Mouse (Mus musculus) cerebellum, adult 11 months (tissue): ENCODE data around the gene Meaf6.

Experiments used
- DNase-seq: peaks from one replicate; pipeline ENCODE4 v3.0.0; 2022

The Meaf6 gene

GRCm38 (mm10) chr4:125116090-125116861 lies 31.3 kb downstream of the Meaf6 start:
- DNase-seq, result peak; percentile 48

- DNase-seq, result no peak
Observed at GRCm38 (mm10) chr4:125116929-125117328, 32.0 kb downstream of the Meaf6 start.

DNA sequence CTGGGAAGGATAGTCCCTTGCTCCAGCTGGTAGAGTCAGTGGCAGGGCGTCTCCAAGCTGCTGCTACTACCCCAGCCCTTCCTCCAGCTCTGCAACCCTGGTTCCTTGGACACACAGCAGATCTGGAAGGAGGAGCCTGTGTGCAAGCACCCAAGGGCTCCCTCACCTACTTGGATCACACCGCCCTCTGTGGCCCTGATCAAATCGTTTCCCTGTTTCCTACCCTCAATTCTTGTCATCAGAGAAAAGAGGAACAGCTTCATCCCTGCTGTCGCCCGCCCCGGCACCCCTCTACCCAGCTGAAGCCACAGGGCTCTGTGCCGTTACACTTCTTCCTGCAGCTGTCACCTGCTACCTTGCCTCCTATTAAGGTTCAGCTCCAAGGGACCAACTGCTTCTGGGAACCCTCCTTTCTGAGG lies 33.0 kb downstream of the Meaf6 start:
- DNase-seq, result no peak

- no peak for DNase-seq
Observed at GRCm38 (mm10) chr4:125119070-125119469, 34.1 kb downstream of the Meaf6 start.

GRCm38 (mm10) chr4:125119721-125120120 lies 34.8 kb downstream of the Meaf6 start:
- no peak for DNase-seq

- DNase-seq, result no peak
Observed at GRCm38 (mm10) chr4:125122431-125123278, 37.7 kb downstream of the Meaf6 start.

- DNase-seq, result no peak
Observed at GRCm38 (mm10) chr4:125123279-125123671, 38.3 kb downstream of the Meaf6 start.

DNA sequence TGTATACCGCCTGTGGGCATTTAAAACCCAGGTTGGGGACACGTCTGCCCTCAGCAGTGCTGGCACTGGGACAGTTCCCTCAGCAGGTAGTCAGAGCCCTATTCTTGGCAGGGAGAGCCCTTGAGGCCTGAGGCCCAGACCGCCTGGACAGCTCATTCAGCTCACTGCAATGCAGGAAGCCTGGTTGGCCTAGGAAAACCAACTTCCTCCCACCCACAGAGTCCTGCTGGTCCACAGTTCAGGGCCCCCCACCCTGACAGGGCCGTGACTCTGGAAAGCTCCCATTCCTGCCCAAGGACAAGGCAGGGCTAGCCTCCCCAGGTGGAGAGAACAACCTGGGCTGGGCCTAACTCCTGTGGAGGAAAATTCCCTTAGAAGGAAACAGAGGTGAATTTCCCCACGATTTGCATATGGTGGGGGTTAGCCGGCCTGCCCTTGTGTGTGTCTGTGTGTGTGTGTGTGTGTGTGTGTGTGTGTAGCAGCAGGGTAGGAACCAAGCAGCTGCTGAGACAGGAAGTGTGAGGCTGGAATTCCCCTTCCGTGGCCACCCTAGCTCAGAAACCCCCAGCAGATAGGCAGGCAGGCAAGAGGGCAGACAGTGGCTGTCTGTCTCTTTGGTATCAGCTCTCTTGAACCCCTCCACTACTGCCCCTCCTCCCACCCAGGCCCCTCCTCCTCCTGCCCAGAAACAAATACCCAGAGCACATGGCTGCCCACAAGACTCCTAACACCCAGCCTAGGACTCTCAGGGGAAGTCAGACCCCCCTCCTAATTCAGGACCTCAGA lies 39.7 kb downstream of the Meaf6 start:
- DNase-seq, result no peak

DNA sequence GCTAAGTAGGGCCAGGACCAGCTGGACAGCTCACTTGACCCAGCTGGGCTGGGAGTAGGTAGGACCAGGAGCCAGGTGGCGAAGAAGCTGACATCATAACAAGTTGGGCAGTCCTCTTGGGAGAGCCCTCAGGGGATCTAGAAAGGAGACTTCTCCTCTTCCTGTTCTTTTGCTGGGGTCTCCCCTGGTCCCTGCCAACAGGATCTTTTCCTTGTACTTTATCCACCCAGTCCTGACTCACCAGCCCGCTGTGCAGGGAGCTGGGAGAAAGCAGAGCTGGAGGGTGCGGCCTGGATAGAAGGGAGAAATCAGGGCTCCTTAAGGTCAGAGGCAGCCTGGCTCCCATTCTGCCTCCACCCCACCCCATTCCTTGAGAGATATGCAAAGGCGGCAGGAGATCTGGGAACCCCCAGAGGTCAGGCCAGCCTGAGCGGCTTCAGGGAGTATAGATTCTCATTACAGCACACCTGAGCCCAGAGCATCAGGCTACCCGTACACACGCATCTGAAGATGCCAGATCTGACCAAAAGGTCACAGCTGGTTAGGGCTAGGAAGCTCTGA lies 40.5 kb downstream of the Meaf6 start:
- no peak for DNase-seq

DNA sequence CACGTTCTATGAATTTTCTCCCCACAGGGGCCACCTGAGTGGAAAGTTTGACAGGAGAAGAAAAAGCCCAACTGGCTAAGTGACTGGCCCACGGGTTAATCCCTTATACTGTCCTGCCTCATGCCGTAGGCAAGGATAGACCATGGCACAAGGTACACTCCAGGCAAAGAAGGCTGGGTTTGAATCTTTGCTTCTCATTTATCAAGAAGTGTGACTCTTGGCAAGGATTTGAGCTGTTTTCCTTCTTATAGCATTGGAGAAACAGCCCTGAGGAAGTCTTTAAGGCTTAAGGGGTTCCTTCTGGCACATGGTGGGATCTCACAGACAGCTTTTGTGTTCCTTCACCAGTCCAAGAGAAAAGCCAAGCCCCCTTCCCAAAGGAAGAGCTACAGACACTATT lies 41.3 kb downstream of the Meaf6 start:
- DNase-seq, result no peak

DNA sequence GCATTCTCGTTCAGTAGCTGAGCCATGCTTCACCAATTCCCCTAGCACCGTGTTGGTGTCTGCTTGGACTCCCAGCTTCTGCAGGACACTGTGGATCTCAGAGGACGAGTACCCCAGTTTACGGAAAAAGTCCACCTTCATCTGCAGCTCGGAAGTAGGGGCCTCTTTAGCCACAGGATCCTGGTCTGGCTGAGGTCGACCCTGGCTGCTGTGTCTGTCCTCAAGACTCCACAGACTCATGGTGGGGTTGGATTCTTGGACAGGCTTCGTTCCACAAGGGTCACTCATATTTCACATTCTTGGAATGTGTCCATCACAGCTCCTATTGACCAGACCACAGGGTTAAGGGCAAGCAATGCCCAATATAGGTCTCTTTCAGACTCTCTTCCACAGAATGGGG lies 41.8 kb downstream of the Meaf6 start:
- no peak for DNase-seq

DNA sequence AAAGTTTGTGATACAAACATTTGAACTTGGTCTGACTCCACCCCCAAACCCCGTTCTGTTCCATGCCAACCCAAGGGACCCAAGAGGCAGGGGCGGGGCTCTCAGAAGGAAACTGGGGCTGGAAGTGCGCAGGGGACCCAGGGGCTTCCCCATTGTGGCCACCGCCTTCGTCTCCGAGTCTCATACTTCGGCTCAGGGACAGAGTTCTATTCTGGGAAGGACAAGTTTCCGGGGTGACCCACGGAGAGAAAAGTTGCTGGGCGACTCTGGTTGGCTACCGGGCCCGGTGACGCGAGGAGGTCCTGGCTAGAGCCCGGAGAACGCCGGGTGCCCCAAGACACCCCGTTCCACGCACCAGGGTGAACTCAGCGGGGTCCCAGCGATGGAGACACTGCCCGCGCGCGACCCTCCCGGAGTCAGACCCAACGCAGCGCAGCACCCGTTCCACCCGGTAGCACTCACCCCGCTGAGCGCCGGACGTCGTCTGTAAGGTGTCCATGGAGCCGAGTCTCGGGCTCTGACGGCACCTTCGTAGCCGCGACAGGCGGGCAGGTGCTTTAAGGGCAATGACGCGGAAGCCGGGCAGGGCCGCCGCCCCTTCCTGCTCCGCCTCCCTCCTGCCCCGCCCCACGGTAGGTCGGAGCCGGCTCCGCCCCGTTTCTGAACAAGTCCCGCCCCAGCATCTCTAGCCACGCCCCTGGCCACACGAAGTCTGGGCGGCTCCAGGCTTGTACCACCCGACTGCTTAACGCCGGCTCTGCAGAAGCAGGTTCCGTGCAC lies 42.6 kb downstream of the Meaf6 start, which contains the start of gene Zc3h12a:
Gene Zc3h12a, minus strand, starts transcription at position 536 of the 780 bp plus-strand sequence.
- DNase-seq, result peak; percentile 43

GRCm38 (mm10) chr4:125131493-125131892 lies 46.6 kb downstream of the Meaf6 start:
- DNase-seq, result no peak

GRCm38 (mm10) chr4:125132394-125132793 lies 47.5 kb downstream of the Meaf6 start:
- peak; percentile 22 for DNase-seq

- DNase-seq, result no peak
Observed at GRCm38 (mm10) chr4:125134192-125134591, 49.3 kb downstream of the Meaf6 start.

- no peak for DNase-seq
Observed at GRCm38 (mm10) chr4:125134631-125135030, 49.7 kb downstream of the Meaf6 start.

DNA sequence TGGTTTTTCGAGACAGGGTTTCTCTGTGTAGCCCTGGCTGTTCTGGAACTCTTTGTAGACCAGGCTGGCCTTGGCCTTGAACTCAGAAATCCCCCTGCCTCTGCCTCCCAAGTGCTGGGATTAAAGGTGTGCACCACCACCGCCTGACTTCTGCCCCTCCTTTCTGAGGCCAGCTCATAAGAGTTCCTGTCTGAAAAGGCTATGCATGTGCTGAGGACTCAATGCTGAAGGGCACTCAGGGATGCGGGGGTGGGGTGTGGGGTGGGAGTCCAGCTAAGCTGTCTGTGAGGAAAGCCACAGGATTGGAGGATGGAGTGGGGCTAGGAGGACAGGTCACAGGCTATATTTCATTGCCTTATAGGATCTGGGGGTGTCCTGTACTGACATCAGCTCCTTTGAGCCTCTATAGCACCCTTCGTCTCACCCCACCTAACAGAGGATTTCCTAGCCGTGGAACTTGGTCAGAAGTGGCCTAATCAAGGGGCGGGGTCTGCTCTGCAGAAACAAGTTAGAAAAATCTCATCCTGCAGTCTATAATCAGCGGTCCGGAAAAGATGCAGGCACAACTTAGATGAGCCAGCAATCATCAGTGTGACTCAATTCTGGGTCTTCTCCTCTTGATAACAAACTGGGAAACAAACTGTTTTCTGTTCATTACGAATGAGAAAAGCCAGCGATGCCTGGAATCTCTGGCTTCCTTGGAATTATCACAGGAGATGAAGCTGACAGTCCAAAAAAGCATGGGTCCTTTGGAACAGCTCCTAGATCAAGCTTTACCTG lies 50.3 kb downstream of the Meaf6 start:
- DNase-seq, result no peak

DNA sequence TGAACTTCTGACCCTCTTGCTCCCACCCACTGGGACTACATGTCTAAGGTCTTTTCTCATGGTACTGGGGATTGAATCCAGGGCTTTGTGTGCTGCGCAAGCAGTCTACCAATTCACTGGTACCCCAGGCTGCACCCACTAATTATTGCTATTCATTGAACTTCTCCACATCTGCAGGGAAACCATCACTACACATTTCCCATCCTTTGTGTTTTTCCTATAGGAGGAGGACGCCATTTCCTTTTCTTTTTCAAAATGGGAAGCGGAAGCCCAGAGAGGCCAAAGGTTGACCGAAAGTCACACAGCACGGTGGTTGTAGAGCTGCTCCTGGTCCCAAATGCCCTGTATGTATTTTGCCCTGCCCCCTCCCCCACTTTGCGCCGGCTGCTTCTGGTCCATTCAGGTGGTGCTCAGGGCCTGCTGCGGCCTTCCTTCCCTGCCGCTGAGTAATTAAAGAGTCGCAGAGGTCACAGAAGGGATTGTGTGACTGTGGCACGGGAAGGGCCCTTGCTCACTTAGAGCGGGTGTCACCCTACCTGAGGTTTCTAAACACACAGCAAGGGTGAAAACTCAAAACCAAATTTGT lies 51.5 kb downstream of the Meaf6 start:
- DNase-seq, result no peak

DNA sequence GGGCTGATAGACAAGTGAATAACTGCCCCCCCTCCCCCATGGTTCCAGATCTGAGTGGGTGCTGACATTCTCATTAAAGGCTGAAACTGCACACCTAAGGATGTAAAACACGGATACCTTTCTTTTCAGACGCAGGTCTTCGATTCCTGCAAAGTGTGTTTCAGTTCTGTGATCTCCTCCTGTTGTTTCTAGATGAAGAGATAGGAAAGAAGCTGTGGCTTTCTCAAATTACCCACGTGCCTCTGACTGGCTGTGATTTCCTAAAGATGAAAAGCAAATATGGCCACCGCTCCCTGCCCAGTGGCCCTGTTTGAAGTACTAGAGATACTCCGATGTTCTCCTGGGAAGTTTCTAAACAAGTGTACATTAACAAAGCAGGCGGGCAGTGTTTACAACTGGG lies 53.4 kb downstream of the Meaf6 start:
- DNase-seq, result no peak

DNA sequence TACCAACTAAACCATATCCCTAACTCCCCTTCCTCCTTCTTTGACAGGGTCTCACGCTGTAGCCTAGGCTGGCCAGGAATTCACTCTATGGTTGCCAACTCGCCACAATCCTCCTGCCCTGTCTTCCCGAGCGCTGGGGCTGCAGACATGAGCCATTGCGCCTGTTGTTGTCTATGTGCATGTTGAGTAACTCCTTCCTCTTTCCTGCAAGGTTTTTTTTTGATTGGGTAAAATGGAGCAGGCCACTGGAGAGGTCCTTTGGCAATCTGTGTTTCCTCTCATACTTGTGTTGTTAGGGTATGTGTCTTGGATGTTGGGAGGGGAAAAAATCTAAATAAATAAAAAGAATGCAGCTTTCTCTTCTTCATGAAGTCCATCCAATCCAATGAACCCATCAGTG lies 59.3 kb downstream of the Meaf6 start:
- DNase-seq, result no peak

- no peak for DNase-seq
Observed at GRCm38 (mm10) chr4:125144627-125145026, 59.7 kb downstream of the Meaf6 start.
